Mouse (Mus musculus): Measurements from ENCODE around the gene Elk3. TPM values are rescaled to one million over a fixed set of nuclear protein-coding genes. Genes with fewer than 3 reads are reported as not detected.
A peak's percentile ranks its signal among the peaks of the same experiment; 100 is the strongest.

The Elk3 gene
- total RNA-seq, 2 experiments from 2014 or later = 11.7 to 14.2 TPM

DNA sequence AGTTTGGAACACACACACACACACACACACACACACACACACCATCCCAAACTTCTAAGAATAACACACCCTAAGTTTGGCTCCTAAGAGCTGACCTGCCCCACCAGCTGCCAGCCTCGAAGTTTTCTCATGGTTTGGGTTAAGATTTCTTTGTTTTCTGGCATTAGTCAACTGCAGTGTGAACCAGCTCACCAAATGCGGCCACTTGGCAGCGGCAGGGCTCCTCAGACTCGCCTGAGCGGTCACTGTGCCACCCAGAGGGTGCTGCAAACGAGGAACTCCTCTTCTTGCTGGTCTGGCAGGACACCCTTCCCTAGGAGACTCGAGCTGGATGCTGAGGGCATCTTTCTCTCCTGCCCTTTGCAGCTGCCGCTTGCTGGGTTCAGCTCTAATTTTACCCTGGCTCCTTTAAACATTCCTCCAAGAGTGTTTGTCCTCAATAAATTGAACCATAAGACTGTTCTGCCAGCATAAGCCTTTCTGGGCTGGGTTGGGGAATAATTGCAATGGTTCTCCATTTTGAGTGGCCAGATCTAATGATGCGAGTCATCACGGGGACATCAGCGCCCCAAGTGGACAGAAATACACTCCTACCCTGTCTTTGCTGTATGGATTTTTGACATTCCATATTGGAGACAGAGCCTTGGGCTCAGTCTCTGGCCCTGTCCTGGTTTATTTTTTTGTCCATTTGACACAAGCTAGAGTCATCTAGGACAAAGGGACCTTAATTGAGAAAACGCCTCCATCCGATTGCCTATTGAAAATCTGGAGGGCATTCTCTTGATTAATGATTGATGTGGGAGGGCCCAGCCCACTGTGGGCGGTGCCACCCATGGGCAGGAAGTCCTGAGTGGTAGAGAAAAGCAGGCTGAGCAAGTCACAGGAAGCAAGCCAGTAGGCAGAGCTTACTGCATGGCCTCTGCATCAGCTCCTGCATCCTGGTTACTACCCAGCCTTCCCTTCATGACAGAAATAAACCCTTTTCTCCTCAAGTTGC, 37.7 kb downstream of the Elk3 start:
- Histone ChIP-seq H3K27ac (peak overlapping the region; percentile 69), H3K4me3 (no peak overlapping the region)
- intact Hi-C loops (cut with DNase I) = loop anchor here (5.0 kb wide), 1 partner anchor 111 kb away; the partner anchor contains the start of gene Cdk17
- DNase-seq = peak; percentile 37
- peak; percentile 52 for TF ChIP-seq CTCF (IDR thresholded peaks at IDR 0.05)

DNA sequence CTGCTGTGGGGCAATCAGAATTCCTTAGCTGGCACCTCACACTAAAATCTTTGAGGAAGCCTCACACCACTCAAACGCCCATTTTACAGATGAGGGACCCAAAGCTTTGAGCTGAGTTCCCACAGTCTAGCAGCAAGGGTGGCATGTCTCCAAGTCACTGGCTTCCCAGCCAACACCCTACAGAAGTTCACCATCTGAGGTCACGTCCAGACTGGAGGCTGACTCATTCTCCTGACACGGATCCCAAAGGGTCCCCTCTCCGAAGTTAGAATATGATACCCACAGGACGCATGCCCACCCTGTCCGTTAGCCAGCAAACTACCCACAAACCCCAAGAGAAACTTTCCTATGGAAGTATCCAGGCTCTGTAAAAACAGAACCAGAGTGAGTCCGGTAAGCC, 39.1 kb downstream of the Elk3 start:
- no peak for TF ChIP-seq CTCF (IDR thresholded peaks at IDR 0.05)
- peak overlapping the region; percentile 69 for H3K27ac ChIP-seq
- intact Hi-C loops (cut with DNase I) = loop anchor here (5.0 kb wide), 1 partner anchor 110 kb away; the partner anchor contains the start of gene Cdk17
- DNase-seq = peak; percentile 51
- no peak overlapping the region for H3K4me3 ChIP-seq

DNA sequence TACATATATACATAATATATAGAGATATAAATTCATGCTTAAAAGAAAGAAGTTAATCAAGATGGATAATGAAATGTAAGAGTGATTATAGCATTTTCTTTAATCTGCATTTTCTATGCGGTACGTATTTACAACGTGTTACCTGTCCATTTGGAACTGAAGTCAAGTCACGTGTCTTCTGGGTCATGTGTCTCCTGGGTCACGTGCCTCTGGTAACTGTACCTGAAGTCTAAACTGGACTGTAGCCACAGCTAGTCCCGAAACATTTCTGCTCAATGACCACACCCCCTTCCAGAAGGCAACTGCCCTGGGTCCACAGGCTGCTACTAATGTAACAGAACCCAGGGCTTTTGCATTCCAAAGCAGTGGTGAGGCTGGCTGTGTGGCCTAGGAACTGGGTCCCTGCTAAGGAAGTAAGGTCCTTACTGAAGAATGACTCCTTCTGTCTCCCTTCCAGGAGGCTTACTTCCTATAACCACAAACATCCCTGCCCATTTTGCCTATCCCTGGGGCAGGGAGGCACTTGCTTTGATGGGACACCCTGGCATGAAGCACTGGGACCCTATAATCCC, 40.0 kb downstream of the Elk3 start:
- no peak overlapping the region for H3K4me3 ChIP-seq
- intact Hi-C loops (cut with DNase I) = loop anchor here (5.0 kb wide), 1 partner anchor 109 kb away; the partner anchor contains the start of gene Cdk17
- H3K27ac ChIP-seq = peak overlapping the region; percentile 69
- no peak for TF ChIP-seq CTCF (IDR thresholded peaks at IDR 0.05)
- DNase-seq = no peak

DNA sequence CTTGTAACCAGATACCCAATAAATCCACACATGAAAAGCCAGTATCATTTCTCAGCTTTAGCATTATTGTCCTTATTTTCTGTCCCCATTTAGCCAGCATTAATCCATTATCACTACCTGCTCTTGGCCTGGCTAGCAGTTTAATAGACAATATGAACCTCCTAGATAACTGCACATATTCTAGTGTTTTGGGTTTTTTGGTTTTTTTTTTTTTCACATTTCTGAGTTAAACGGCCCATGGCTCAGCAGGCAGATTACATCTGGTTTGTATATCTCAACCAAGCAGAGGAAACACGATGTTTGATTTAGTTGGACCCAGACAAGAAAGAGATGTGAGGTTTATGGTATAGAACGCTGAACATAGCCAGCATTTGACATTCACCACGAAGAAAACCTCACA, 41.2 kb downstream of the Elk3 start:
- intact Hi-C loops (cut with DNase I) = loop anchor here (5.0 kb wide), 1 partner anchor 107 kb away; the partner anchor contains the start of gene Cdk17

DNA sequence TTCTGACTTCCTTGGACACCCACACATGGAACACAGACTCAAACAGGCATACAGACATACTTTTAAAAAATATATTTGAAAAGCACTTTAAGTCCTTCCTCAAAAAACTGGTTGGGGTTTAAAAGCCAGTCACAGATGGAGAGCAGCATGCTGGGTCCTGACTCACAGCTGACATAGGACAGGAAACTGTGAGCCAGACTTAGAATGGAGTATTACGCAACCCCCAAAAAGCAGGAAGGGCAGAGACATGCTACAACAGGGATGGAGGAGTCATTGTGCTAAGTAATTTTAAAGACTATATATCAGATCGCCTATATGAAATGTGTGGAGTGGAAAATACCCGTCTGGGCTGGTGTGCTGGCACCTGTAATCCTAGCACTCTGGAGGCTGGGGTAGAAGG, 42.6 kb downstream of the Elk3 start:
- no peak for DNase-seq
- intact Hi-C loops (cut with DNase I) = no loop called here
- no peak overlapping the region for H3K4me3 ChIP-seq
- H3K27ac ChIP-seq = 0 out of 2 replicates have a peak overlapping the region, but pooled peaks have one; percentile 4
- no peak for TF ChIP-seq CTCF (IDR thresholded peaks at IDR 0.05)

More for the DNA sequence above, 41.2 kb downstream of the Elk3 start:
- TF ChIP-seq CTCF (IDR thresholded peaks at IDR 0.05) = no peak
- DNase-seq = no peak
- 0 out of 2 replicates have a peak overlapping the region, but pooled peaks have one; percentile 1 for H3K27ac ChIP-seq
- no peak overlapping the region for H3K4me3 ChIP-seq

DNA sequence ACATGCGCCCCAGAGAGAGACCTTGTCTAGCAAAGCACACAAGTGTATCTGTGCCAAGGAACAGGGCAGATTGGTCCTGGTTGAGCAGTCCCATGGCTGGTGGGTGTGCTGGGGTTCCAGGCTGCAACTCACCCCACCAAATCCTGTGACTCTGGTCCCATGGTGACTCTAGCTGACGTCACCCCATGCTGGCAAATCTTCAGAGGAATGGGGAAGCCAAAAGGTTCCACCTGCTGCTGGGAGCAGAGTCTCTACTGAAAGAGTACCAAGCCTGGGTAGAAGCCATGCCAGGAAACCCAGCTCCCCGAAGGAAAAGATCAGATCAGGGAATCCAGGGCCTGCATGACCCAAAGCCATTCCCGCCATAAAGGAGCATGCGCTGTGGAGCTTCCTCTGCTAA, 43.4 kb downstream of the Elk3 start:
- Histone ChIP-seq H3K4me3 (no peak overlapping the region), H3K27ac (peak overlapping the region; percentile 56; the same call in 1 of the 2 replicates)
- no peak for TF ChIP-seq CTCF (IDR thresholded peaks at IDR 0.05)
- peak; percentile 42 for DNase-seq
- intact Hi-C loops (cut with DNase I) = no loop called here

DNA sequence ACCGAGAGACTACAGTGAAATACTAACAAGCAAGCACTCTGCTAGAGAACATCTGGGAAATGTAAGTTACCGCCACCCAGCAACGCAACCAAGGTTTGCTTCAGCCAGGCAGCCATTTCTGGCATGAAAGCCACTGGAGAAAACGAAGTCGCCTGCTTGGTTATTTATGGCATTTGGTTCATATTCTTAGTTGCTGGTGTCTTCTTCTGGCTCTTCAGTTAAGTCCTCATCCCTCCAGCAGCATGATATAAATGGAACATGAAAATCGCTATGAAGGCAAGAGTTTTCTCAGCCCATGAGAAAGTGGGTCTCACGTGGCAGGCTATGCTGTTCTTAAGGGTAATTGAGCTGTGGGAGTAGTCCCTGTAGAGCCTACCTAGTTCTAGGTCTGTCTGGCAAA, 44.4 kb downstream of the Elk3 start:
- H3K4me3 ChIP-seq = no peak overlapping the region
- intact Hi-C loops (cut with DNase I) = no loop called here
- DNase-seq = peak; percentile 22
- peak overlapping the region; percentile 56; the same call in 1 of the 2 replicates for H3K27ac ChIP-seq
- no peak for TF ChIP-seq CTCF (IDR thresholded peaks at IDR 0.05)

DNA sequence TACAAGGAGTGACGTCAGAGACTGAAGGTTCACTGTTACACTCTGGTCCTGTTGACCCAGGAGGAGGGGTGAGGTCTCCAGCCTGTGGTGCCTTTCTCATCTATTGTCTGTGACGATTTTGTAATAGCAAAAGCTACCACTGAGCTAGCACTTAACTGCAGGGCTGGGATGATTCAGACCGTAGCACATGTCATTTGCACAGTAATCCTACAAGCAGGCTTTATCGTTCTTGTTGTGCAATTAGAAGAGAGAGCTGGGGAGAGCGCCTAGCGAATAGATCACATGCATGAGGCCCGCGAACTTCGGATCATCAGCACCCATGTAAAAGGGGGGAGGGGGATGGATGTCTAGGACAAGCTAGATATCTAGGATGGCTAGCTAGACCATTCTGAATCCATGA, 45.1 kb downstream of the Elk3 start:
- DNase-seq = no peak
- intact Hi-C loops (cut with DNase I) = no loop called here
- Histone ChIP-seq H3K27ac (peak overlapping the region; percentile 56; the same call in 1 of the 2 replicates), H3K4me3 (no peak overlapping the region)
- TF ChIP-seq CTCF (IDR thresholded peaks at IDR 0.05) = no peak

DNA sequence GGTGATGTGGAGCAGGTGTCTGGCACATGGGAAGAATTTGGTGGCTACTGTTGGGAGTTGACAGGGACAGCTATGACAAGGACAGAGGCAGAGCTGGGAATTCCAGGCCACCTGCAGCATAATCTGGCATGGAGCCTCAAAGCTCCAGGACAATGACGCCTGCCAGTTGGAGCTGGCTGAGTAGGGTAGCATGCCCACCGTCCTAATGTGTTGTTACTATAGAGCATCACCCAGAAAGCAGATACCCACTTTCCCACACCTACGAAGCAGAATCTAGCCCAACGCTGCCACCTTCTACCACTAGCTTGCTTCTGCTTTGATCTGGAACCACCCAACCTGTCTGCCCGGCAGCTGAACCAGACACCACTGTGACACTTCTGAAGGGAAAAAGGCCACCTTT, 46.9 kb downstream of the Elk3 start:
- no peak for TF ChIP-seq CTCF (IDR thresholded peaks at IDR 0.05)
- intact Hi-C loops (cut with DNase I) = no loop called here
- Histone ChIP-seq H3K4me3 (no peak overlapping the region), H3K27ac (peak overlapping the region; percentile 68)
- DNase-seq = no peak

DNA sequence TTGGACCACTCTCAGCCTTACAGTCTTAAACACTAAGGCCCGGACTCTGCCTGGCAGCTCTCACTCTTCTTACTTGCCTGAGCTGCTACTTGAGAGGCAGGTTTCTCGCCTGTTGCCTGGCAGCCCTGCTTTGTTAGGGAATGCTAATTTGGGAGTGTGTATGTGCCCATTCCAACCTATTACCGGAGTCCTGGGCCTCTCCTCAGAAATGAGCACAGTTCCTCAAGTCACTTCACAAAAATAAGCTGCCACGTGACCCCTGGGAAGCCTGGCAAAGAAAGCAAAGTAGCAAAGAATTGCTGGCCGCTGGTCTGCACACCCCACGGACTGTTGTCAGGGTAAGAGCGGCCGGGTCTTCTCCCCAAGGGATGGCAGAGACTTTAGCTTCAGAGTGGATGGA, 47.5 kb downstream of the Elk3 start:
- peak; percentile 42 for DNase-seq
- no peak for TF ChIP-seq CTCF (IDR thresholded peaks at IDR 0.05)
- H3K27ac ChIP-seq = peak overlapping the region; percentile 68
- H3K4me3 ChIP-seq = no peak overlapping the region
- intact Hi-C loops (cut with DNase I) = no loop called here

DNA sequence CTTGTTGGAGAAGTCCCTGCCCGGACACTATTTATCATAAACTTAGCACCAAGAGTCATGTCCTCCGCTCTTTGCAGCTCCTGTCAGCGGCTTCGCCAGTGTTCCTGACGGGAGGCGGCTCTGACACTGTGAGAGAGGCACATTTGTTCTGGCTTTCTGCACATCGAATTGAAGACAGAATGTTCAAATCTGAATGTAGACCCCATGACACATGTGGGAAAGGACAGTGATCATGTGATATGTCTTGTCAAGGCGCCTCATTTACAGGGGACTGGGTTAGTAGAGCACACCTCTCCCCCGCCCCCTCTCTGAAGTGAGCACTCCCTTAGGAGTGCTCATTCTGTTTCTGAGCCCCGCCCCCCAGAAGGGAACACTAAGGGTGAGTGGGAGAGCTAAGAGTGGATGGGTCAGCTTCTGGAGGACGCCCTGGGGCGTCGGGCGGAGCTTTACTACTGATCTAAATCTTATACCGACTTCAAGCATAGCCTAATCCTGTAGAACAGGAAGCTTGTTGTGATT, 48.9 kb downstream of the Elk3 start:
- TF ChIP-seq CTCF (IDR thresholded peaks at IDR 0.05) = no peak
- peak overlapping the region; percentile 47 for H3K4me3 ChIP-seq
- H3K27ac ChIP-seq = peak overlapping the region; percentile 52
- intact Hi-C loops (cut with DNase I) = no loop called here
- peak; percentile 26 for DNase-seq

DNA sequence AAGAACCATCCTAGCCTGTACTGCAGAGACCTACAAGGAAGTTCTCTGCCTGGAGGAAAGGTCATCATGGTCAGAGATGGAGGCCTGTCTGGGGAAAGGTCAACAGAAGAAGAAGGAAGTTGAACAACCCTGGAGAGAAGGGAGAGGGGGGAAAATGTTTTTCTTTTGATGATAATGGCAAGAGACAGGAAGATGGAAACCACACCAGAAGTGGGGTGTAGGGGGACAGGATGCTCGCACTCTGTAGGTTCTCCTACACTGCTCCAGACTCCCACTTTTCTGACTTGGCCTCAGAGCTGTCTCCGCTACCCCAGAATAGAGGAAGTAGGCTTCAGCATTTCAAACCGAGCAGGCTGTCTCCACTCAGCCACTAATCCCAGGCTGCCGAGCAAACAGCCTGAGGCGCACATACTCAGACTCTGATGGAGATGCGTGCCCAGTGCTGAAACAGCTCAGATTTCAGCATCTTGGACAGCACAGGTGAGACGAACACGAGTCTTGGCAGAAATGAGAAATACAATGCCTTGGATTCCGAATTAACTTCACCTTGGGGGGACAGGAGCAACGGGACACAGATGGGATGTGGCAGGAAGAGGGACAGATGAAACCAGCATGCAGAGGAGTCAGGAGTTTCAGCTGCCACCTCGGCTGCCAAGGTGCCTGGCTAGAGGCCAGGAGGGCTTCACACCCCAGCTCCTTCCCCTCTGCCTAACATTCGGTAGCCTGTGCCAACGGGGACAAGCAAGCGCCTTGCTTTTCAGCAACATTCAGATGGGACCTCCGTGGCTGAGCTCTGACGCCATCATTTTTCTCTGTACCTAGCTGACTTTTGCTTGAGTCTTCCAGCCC, 49.6 kb downstream of the Elk3 start:
- no peak for TF ChIP-seq CTCF (IDR thresholded peaks at IDR 0.05)
- peak; percentile 83 for DNase-seq
- Histone ChIP-seq H3K4me3 (peak overlapping the region; percentile 47), H3K27ac (peak overlapping the region; percentile 52)
- intact Hi-C loops (cut with DNase I) = no loop called here

Data from gastrocnemius, adult 2 months (tissue).